Mouse (Mus musculus) heart, postnatal 4 days (tissue): ENCODE measurements around the gene Slc25a45. TPM values are rescaled to one million over a fixed set of nuclear protein-coding genes. Genes with fewer than 3 reads are reported as not detected.

Source experiments
- DNase-seq: peaks from one replicate; pipeline ENCODE4 v3.0.0; 2021
- total RNA-seq, 2 experiments: library from RNA; stranded (reverse); gene quantifications; 2 replicates each; pipeline ENCODE4 v1.2.3; 2021

The Slc25a45 gene
- total RNA-seq, 2 experiments from 2014 or later, result 5.4 to 6.2 TPM

DNA sequence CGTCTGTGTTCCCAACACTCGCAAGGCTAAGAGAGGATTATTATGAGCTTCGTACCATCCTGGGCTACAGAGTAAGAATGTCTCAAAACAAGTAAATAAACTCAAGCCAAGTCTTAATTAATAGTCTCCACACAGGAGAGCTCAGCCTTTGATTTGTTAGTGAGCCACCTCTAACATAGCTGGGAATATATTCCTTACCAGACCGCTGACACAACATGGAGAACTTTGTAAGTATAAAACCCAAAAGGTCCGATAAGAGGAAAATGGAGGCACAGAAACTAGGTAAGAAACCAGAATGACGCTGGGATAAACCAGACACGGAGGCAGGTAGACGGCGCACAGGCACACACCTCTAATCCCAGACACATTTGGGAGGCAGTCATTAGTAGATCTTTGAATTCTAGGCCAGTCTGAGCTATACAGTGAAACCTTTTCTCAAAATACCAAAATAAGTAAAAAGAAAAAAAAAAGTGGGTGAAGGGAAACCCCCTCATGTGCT is 36.7 kb upstream of the Slc25a45 start:
- no peak for DNase-seq

DNA sequence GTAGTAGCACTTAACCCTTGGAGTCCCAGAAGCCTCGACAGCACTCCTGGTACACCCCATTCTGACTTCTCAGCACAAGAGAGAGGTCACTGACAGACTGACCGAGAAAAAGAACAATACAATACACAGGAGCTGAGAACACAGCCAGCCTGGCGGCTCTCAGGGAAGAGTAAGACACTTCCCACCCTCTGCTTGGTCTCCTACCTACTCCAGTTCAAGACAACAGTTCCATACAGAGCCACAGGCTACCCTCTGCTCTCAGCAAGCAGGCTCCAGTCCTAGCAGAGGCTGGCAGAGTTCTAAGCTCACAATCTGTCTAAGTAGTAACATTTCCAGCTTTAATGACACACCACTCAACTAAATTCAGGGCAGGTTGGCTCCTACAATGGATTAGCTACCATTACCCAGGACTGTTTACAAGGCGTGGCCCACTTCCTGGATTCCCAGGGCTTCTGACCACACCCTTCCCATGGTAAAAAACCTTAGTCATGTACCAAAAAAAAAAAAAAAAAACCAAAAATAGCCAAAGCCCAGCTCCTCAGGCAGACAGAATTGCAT is 36.1 kb upstream of the Slc25a45 start:
- DNase-seq, result no peak

DNA sequence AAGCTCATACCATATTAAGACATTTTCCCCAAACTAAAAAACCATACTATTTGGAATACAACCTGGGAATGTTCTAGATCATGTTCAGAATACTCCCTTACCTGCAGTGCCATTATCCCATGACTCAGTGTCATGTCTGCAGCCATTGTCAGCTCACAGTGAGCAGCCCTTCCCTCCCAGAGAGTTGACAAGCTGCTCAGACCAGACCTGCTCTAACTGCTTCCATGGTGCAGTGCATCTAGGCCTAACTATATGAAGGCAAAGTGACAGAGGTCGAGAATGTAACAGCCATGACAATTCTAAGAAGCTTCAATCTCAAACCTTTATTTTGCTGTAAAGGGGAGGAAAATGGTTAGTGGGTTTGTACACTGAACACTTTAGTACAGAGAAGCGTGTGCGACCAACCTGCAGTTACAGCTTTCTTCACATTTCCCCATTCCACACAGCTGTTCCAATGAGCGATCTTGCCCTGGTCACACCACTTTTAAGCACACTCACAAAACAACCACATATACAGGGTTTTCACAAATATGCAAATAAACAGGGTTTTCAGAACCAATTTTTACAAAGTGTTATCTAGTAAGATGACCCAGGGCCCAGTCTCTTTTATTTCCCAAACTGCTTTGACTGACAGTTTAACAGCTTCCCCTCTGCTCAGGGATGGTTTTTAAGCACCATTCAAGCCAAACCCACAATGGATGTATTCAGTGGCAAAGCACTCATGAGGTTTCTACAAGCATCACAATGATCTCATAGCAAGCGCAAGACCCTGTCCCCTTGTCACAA is 35.4 kb upstream of the Slc25a45 start:
- DNase-seq, result no peak

DNA sequence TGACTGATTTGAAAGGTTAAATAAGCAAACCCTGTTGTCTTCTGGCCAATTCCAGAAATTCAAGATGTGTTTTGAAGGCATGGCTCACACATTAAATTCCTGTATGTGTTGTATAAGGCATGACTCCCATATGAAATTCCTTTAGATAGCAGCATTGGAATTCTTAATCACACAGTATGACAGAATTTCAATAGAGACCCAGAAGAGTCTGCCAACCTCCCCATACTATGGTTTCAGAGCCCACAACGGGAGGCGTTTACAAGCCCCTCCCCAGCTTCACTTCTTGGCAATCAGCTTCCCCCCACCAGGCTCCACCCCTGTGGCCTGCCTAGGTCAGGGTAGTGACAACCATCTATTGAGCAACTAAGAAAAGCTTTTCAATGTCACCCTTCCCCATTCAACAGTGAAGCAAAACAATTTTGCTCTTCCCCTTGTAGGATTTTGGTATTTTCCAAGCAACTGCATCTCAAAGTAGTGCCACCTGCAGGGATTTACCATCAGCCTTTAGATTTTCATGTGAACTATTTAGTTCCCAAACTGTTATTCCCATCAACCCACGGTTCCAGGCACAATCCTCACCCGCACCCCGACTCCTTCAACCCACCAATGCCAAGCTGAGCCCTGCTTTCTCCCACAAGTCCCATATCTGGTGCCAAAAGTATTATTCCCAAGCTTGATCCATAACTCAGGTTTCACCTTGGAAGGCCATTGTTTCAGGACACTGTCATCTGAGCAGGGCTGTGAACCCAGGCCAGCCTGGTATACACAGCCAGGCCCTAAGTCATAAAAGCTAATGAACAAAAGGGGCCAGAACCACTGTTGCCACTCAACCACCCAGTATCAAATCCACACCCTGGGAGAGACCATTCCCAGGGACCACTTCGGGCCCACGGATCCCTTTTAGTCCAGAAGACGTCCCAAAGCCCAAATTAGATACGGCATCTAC is 34.5 kb upstream of the Slc25a45 start:
- peak; percentile 51 for DNase-seq

DNA sequence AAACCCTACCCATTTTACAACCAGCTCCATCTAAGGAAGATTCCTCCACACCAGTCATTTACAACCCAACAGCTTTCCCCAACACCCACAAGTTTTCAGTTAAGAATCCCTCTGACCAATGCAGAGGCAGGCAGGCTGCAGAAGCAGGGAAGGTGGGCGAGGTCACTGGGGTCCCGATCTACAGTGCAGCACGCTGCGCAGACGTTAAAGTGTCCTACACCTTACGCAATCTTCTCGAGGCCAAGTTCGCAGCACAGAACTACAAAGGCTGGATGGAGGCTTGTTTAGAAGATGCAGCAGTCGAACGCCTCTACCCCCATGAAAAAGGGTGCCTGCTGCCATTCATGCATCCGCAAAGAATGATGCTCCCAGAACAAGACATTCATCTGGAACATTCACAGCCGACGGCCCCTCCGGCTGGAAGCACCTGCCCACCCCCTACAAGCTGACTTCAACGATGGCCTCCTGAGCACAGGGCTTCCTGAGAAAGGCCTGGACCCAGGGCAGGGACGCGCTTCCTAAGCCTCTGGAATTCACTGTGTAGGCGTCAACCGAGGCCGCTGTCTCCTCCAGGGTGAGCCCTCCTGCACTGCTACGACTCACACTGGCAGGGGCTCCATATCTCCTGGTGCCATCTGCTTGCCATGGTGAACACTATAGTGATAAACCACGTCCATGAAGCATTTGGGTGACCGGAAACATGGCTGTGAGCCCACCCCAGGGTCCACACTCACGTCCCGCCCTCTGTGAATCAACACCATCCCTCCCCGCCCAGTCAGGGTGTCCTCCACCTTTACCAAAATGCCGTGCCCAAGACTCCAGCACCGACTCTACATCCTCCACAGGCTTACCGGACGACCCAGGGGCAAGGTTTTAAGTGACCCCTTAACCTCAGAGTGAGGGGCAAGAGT is 33.6 kb upstream of the Slc25a45 start:
- DNase-seq, result peak; percentile 51

DNA sequence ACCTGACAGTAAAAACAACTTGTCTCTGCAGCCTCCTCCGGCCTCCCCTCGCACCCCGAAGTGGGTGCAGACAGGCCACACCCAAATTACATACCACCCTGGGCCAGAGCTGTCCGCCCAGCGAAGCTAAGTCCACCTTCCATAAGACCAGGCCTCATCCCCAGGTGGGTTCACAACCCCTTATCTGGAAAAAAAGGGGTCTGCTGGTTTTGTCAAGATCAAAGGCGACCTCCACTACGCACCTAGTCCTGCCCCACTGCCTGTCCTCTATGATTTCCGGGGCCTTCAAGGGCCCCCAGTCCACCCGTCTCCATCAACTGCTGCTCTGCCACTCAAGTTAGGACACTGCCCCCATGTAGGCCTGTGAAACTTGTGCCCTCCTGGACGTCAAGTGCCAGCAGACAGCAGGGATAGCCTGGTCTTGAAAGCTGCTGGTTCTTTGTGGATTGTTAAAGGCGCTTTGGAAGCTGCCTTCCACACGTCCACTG is 32.7 kb upstream of the Slc25a45 start:
- peak; percentile 43 for DNase-seq

DNA sequence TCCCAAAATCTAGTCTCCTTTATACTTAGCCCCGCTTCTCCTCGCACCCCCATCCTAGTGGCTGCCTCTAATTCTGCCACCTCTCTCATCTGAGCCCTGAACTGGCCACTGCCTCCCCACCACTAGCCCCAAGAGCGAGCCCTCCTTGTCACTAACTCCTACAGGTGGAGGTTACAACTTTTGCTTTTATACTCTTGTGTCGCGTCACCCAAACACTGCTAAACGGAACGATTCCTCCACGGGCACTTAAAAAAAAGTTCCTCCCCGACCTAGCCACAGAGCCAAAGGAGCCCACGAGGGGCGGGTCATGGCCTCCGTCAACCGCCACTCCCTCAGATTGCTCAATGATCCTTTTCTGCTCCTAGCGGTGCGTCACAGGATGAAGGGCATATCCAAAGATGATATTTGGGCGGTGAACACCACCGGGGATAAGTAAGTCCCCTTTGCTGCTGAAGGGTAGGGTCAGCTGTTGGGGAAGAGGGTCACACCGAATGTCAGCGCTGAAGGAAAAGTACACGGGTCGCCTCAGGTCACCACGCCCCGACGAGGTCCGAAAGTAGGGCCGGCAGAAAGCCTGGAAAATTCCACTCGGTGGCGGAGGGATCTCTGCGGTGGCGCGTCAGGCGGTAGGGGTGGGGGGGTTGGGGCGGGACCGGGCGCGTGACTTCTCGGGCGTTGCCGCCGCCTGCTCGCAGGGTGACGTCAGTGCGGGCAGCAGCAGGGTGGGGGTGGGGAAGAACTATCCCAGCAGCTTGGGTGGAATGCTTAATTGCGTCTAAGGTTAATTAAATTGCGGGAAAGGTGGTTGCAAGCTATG is 32.1 kb upstream of the Slc25a45 start:
- DNase-seq, result peak; percentile 98

DNA sequence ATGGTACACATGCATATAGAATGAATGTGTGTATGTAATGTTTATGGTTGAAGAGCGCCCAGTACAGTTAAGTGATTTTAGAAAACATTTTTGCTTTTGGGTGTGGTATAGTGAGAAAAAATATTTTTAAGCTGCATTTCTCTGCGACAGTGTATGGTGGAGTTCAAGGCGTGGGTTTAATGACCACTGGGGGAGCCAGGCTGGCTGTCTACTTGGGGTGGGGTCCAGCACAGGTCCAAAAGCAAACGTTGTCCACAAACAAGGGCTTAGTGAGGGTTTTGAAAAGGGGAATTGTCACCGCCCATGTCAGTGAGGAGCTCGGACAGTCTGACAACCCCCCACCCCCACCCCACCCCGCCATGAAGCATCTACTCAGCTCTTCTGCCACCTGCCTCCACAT is 31.5 kb upstream of the Slc25a45 start:
- DNase-seq, result peak; percentile 52

DNA sequence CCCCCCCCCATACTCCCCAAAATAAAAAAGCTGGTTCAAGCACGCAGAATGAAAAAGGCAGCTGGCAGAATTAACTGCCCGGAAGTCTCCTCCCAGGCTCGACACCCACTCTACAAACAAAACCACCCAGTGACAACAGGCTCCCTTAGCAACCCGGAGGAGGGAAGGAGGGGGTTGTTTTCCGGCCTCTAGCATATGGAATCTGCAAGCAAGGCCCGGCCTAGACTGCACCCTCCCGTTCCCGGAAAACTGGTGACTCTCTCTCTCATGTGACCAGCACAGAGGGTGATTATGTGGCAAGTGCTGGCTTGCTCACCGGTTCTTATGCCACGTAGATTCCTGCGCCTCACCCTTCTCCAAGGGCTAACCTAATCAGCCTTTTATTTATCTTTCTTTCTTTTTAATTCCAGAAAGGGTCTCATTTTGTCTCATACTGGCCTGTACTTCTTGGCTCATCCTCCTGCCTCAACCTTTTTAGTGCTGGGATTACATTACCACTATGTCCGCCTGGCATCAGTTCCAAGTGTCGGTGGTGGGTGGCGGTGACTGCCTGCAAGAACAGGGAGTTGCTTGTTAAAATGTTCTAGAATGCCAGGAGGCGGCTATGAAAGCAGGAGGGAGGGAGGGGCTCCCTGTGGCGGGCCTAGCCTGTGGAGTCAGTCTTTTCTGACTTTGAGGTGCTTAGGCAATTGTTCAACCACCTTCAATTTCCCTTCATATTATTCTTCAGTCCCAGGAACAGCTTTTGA is 30.9 kb upstream of the Slc25a45 start:
- peak; percentile 90 for DNase-seq

DNA sequence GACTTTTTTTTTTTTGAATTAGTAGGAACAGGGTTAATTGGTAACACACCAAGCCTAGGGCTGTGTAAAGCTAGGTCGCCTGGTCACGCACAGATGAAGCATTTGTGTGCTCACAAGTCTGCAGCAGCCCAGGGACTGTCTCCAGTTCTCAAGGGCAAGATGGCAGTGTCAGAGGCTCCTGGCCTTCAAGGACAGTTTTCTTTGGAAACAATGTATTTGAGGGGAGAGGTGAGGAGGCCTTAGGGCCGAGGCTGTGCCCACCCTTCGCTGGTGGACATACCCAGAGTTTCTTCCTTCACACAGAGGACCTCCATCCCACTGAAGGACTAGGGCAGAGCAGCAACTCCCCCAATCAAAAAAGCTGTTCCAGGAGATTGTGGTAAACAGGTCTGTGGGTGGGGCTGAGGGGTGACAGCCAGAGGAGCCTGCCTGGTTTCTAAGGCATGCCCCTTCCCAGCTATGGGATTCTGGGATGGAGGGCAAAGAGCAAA is 30.3 kb upstream of the Slc25a45 start:
- no peak for DNase-seq

DNA sequence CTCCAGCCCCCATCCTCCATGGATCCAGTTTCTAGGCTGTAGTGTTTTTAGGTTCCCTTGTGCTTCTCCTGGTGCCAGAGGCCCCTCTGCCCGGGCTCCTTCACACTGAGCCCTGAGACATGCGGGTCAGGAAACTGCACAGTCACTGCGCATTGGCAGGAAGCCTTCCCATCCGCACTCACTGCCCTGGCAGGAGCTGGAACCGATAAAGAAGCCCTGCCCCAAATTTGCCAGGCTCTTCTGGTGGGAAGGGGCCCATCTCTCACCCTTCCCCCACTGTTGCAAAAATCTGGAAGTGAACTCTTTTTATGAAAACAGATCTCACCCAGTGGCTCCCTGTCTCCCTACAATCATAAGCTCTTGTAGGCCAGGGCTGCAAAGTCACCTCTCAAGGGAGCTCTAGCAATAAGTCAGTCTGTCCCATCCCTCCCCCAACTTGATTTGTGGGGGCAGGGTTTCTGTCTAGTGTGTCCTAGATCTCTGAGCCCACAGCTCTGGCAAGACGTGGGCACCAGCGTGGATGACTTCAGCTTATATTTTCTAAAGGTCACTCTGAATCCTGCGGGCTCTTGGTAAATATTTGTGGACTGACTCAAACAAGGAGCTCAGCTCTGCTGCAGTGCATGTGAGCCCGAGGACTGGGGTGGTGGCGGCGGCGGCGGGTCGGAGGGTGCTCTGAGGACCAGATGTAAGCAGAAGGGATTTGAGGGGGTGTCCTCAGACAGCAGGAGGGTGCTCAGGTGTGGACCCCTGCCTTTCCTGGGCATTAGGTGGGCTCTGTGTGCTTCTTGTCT is 29.4 kb upstream of the Slc25a45 start:
- DNase-seq, result peak; percentile 78

DNA sequence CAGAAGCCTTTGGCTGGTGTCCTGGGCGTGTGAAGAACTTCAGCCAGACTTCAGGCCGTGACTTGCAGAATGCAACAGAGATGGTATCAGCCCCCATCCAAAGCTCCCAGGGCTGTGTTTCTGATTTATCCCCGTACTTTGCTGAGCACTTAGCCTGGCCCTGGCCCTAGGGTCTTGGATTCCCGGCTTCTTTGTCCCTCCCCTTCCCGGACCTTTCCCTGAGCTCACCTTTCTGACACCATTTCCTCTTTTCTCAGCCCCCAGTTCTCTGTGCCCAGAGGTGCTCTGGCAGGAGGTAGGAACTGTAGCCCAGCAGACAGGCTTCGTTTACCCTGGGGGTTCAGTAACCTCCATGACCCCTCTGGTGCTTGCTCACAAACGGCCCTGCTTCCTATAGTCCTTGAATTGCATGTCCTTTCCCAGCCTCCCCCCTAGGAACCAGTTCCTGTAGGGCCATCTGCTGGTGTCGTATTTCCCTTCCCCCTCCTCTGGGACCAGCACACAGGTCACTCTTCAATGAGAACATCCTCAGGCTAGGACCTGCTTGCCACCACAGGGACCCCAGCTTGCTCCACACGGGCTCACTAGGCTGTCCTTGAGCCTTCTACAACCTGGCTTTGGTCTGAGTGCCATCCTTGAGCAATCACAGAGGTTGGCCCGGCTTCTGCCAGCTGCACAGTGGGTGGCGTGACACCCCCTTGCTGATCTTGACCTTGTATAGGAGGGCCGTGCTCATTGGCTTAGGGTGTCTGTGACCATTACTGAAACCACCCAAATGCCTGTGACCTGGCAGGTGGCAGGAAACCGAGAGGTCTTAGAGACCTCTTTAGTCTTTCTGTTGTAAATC is 28.6 kb upstream of the Slc25a45 start:
- DNase-seq, result peak; percentile 64

DNA sequence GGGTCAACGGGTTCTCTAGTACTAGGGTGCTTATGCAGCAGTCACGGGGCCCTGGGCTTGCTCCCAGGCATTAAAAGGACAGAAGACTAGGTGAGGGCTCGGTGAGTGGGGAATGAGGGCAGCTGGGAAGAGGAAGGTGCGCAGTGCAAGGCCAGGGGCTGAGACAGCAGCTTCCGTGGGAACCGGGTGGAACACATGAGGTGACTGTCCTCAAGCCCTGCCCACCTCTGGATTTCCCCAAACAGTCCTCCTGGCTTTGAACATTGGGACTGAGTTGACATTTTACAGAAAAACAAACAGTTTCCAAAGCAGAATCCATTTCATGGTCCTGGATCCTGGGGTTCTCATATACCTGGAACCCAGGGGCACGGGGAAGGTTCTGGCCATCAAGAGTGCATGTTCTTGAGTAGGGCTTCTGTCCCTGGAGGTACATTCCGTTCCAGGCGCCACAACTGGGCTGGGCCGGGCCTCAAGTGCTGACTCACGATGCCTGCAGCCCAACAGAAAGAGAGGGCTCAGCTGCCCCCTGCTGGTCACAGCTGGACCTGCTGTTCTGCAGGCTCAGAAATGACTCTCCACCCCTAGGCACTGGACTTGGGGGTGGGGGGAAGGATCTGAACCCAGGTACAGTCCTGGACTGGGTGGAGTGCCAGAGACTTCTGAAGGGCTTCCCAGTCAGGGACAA is 27.6 kb upstream of the Slc25a45 start:
- peak; percentile 97 for DNase-seq

DNA sequence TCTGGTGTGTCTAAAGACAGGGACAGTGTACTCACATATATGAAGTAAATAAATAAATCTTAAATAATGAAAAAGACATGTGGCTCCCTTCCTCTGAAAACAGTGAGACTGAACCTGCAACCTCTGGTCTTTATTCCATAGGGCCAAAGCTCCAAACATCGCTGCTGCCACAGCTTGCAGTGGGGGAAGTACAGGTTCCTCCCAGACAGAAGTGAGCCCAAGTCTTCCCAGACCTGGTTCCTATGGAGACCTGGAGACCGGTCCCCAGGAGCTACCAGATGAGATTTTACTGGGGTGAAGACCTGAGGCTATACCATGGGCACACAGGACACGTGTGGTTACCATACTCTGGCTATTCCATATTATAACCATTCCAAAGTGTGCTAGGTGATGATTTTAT is 26.7 kb upstream of the Slc25a45 start:
- no peak for DNase-seq

DNA sequence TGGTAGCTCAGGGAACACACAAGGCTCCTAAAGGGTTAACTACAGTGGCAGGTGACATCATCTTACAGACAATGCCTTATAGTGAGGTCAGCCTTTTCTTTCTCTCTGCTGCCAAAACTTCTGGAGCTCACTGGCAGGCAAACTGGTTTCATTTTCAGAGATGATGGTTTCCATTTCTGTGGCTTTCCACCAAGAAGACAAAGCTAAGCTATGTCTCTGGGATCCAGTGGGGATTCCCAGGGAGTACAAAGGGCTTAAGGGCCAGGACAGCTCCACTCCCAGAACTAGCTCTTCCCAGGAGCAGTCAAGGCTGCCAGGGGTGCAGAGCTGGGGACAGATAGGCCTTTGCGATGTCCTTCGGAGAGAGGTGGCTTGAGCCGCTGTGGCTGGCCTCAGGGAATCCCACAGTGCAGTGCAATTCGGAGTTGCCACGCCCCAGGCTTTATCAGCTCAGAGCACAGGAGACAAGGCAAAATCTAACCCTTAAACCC is 26.1 kb upstream of the Slc25a45 start:
- peak; percentile 42 for DNase-seq

DNA sequence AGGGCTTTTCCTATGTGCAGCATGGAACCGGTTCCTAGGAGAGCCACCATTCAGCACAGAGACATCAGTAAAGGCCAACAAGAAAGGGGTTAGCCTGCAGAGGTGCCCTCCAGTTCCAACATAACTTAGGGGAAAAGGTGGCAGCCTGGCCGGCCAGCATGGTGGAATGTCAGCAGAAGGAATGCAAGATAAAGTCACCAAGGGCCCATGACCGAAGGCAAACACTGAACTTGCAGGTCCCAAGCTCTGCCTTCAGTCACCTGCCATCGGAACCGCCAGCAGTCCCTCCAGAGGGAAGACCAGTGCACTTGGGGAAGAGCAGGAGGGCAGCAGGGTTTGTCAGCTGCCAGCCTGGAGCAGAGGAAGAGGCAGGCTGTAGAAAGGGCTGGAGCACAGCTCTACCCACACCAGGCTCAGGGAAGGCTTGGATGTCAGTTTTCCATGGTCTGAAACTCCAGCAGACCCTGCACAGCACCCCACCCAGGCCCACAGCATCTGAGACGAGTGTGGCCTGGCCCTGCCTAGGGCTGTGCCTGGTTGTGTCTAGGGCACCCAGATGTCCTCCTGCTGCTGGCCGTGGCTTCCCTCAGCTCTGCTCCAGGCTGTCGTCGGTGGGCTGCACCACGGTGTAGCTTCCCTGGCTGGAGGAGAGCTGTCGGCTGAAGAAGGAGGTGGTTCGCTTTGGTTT is 25.4 kb upstream of the Slc25a45 start:
- no peak for DNase-seq

DNA sequence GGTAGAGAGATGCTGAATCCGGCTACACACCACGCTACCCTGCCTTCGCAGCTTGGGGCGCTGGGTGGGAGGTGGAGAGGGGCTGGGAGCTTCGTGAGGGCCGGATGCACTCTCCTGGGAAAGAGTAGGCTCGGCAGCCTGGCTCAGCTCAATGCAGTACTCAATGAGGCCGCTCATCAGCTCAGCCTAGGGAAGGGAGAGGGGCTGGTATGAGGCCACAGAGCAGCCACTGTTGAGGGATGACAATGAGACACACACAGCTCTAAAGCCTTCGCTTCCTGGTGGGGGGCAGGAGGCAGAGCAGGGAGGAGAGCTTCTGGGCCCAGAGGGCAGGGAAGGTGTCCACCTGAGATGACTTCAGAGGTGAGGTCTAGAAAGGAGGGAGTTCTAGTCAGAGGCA is 21.0 kb upstream of the Slc25a45 start:
- DNase-seq, result no peak
